Mouse (Mus musculus) liver, embryonic 11.5 days (tissue): ENCODE data around the gene P4ha2. TPM values are rescaled to one million over a fixed set of nuclear protein-coding genes. Genes with fewer than 3 reads are reported as not detected.

Source experiments
- ATAC-seq: fragments of 200-750 bp; cut with Nextera tagmentation; replicated peaks from 2 replicates; pipeline ENCODE4 v1.8.0; 2017; ENCODE audit warnings: moderate number of reproducible peaks, mild to moderate bottlenecking, moderate TSS enrichment, moderate library complexity; ENCODE audit not compliant: low FRiP score
- DNase-seq: peaks from one replicate; pipeline ENCODE4 v3.0.0-alpha.2; 2017; ENCODE audit warnings: low spot score
- H3K27ac ChIP-seq: fragments of 300-500 bp; sonication (generic); 2 replicates; pipeline ENCODE4 v1.5.1; 2014; ENCODE audit warnings: mild to moderate bottlenecking, low read depth, low read length, control low read depth
- H3K27me3 ChIP-seq: fragments of 300-500 bp; sonication (generic); replicated peaks from 2 replicates; pipeline ENCODE4 v1.6.1; 2014; ENCODE audit warnings: low read length, mixed read lengths; ENCODE audit not compliant: control insufficient read depth, insufficient read depth
- H3K36me3 ChIP-seq: fragments of 300-500 bp; sonication (generic); 2 replicates; pipeline ENCODE4 v1.6.1; 2014; ENCODE audit warnings: mild to moderate bottlenecking, low read length, moderate library complexity, mixed read lengths; ENCODE audit not compliant: control insufficient read depth, insufficient read depth
- H3K4me1 ChIP-seq: fragments of 300-500 bp; sonication (generic); replicated peaks from 2 replicates; pipeline ENCODE4 v1.6.1; 2014; ENCODE audit warnings: low read length, mixed read lengths; ENCODE audit not compliant: control insufficient read depth, insufficient read depth
- H3K4me2 ChIP-seq: fragments of 300-500 bp; sonication (generic); 2 replicates; pipeline ENCODE4 v1.6.1; 2014; ENCODE audit warnings: mild to moderate bottlenecking, control low read depth, moderate library complexity
- H3K4me3 ChIP-seq: fragments of 300-500 bp; sonication (generic); 2 replicates; pipeline ENCODE4 v1.5.1; 2014; ENCODE audit warnings: low read depth, low read length, control low read depth
- H3K9ac ChIP-seq: fragments of 300-500 bp; sonication (generic); 2 replicates; pipeline ENCODE4 v1.6.1; 2014; ENCODE audit warnings: low read depth, low read length, control low read depth
- H3K9me3 ChIP-seq: fragments of 300-500 bp; sonication (generic); 2 replicates; pipeline ENCODE4 v1.6.1; 2016; ENCODE audit warnings: low read length, inconsistent platforms, mixed read lengths; ENCODE audit not compliant: control insufficient read depth
- whole genome bisulfite sequencing: fragments of 180-500 bp; shearing (Covaris S2); extraction: QIAGEN DNeasy Blood & Tissue Kit; methylation state at CpG from one replicate; pipeline ENCODE4 v1.1.7; 2014; 5-methylcytosine and 5-hydroxymethylcytosine counted together
- polyA plus RNA-seq: library from polyadenylated mRNA; unstranded; fragments of >200 nt; fragmentation: Nextera tagmentation; extraction: Ambion mirVana; gene quantifications from 2 replicates; pipeline ENCODE4 v1.2.1, GENCODE M21; 2014

P4ha2 gene
- polyA plus RNA-seq, 1 experiment from 2014 or later, result 25.7 TPM

- H3K4me3 ChIP-seq, result no peak overlapping the region
- H3K36me3 ChIP-seq, result no peaks in the 10 kb centered on the region
- peaks cover 4% of the 10 kb centered on the region; the same call in 1 of the 2 replicates for H3K4me1 ChIP-seq
- WGBS, result 70% methylated on average over 4 of the region's 4 CpGs
- no peak for DNase-seq
- no peaks in the 10 kb centered on the region for H3K9me3 ChIP-seq
- H3K4me2 ChIP-seq, result no peak overlapping the region
- no peak overlapping the region for H3K27ac ChIP-seq
- H3K9ac ChIP-seq, result no peak overlapping the region
- peaks cover 42% of the 10 kb centered on the region for H3K27me3 ChIP-seq
- no peak for ATAC-seq
Observed at GRCm38 (mm10) chr11:54065915-54066178, 34.0 kb upstream of the P4ha2 start.

- H3K27ac ChIP-seq, result no peak overlapping the region
- no peak overlapping the region for H3K4me3 ChIP-seq
- peaks cover 42% of the 10 kb centered on the region for H3K27me3 ChIP-seq
- peaks cover 4% of the 10 kb centered on the region; the same call in 1 of the 2 replicates for H3K4me1 ChIP-seq
- no peak for ATAC-seq
- 68% methylated on average over 5 of the region's 5 CpGs for WGBS
- DNase-seq, result no peak
- H3K9me3 ChIP-seq, result no peaks in the 10 kb centered on the region
- no peaks in the 10 kb centered on the region for H3K36me3 ChIP-seq
- H3K4me2 ChIP-seq, result no peak overlapping the region
- H3K9ac ChIP-seq, result no peak overlapping the region
Observed at GRCm38 (mm10) chr11:54066400-54066799, 33.5 kb upstream of the P4ha2 start.

DNA sequence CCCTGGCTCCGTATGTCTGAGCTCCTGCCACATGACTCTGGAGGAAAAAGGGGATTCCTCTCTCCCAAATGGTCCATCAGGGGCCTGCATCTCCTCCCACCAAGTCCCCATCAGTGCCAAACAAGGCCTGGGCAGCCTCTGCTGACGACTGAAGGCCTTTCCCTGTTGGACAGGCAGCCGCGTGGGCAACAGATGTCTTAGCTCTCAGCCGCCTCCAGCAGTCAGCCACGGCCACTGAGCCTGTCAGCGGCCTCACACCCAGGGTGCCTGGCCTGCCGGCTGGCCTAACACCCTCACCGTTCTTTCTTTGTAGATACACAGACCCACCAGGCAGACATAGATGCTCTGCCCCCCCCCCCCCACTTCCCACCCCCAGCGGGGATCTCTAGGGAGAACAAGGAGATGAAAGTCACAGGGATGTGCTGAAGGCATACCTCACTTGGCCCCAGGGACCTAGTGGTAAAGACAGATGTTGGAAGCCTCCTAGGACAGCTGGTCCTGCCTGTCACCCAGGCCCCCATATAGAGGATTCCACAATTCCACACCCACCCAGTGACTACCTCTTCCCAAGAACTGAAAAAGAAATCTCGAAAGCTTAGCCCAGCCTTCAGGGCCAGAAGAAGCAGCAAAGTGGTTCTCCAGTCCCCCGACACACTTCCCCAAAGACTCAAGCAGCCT, 32.4 kb upstream of the P4ha2 start:
- no peak overlapping the region for H3K27ac ChIP-seq
- no peaks in the 10 kb centered on the region for H3K36me3 ChIP-seq
- H3K4me2 ChIP-seq, result peak overlapping the region; percentile 77
- no peaks in the 10 kb centered on the region for H3K9me3 ChIP-seq
- ATAC-seq (no peak), DNase-seq (no peak)
- WGBS, result 36% methylated on average over 12 of the region's 12 CpGs
- peaks cover 4% of the 10 kb centered on the region; the same call in 1 of the 2 replicates for H3K4me1 ChIP-seq
- H3K9ac ChIP-seq, result no peak overlapping the region
- H3K27me3 ChIP-seq, result peaks cover 45% of the 10 kb centered on the region
- no peak overlapping the region for H3K4me3 ChIP-seq

- DNase-seq (no peak), ATAC-seq (no peak)
- Histone ChIP-seq H3K36me3 (no peaks in the 10 kb centered on the region), H3K27ac (no peak overlapping the region), H3K4me2 (peak overlapping the region; percentile 77), H3K27me3 (peaks cover 51% of the 10 kb centered on the region), H3K4me1 (peaks cover 4% of the 10 kb centered on the region; the same call in 1 of the 2 replicates), H3K9me3 (no peaks in the 10 kb centered on the region), H3K9ac (no peak overlapping the region), H3K4me3 (peak overlapping the region; percentile 51)
- 20% methylated on average over 4 of the region's 4 CpGs for WGBS
Observed at GRCm38 (mm10) chr11:54067996-54068519, 31.8 kb upstream of the P4ha2 start.

DNA sequence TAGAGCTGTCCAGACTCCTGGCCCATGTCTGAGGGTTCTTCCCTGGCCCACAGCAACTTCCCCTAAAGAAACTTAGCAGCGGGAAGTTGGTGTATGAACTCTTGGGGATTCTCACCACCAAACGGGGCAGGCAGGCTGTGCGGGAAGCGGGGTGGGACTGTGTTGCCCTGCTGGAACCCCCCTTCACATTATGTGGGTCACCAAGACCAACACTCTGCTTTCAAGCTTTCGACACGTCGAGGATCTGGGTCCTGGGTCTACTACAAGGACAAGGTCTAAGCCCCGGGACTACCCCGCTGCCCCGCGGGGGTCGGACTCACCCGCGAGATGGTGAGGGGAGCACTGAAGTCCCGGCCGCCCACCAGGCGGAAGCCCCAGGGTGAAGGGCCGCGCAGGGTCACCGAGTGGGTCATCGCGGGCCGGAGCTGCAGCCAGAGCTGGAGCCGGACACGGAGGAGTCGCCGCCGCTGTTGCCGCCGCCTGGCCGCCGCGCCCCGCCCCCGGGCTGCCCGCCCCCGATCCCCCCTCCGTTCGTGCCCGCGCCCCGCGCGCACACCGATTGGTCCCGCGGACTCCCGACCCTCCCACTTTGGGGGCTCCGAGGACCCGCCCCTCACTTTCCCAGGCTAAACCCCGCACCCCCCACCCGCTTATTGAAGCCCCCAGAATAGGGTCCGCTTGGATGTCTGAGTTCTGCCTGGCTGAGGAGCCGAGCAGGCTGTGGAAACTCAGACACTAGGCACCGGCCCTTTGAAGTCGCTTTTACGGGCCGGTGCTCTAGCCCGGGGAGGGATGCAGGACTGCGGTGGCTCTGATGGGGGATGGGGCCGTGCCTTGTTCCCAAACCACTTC, 31.1 kb upstream of the P4ha2 start, which contains the start of gene Pdlim4:
Gene Pdlim4 (minus strand): TSS at position 495 of the 852 bp plus-strand sequence.
- Histone ChIP-seq H3K27ac (no peak within 1 kb of the TSS; the same call in 1 of the 2 replicates), H3K27me3 (peaks cover 54% of the 10 kb centered on the region), H3K36me3 (no peaks in the 10 kb centered on the region), H3K4me1 (peaks cover 4% of the 10 kb centered on the region; the same call in 1 of the 2 replicates), H3K4me3 (peak within 1 kb of the TSS; percentile 51), H3K4me2 (peak within 1 kb of the TSS; percentile 77), H3K9me3 (no peaks in the 10 kb centered on the region), H3K9ac (peak within 1 kb of the TSS; percentile 39; the same call in 1 of the 2 replicates)
- no peak; the same call in 1 of the 2 replicates for ATAC-seq
- peak; percentile 51 for DNase-seq
- 3% methylated on average over 33 of the region's 61 CpGs for WGBS

DNA sequence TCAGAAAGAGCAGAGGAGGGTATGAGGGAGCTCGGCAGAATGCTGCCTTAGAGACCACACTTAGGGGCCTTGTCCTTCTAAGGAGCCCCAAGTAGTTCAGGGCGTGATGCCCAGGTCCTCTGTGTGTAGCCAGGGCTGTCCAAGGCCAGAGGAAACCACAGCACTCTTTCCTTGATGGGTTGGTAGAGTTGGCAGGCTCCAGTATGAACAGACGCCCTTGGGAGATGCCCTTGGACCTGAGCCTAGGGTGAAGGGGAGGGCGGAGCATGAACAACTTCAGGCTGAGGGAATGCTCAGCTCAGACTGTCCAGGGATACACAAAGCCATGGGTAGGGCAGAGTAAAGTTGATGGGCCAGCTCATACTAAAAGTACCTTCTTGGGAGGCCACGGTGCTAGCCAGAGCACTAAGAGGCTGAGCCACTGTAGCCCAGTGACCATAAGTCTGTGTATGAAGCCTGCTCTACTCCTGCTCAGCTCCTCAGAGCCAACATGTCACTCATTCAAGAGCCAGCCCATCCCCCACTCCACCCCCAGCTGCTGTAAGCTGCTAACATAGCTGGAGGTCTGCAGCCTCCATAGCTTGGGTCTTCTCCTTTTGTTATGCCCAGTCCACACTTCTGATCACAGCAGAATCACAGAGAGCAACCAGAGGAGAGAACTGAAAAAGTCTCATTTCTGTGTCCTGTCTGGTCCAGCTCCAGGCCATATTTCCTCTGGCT, 28.0 kb upstream of the P4ha2 start:
- Histone ChIP-seq H3K9me3 (no peaks in the 10 kb centered on the region), H3K4me1 (no peaks in the 10 kb centered on the region), H3K27me3 (peaks cover 49% of the 10 kb centered on the region), H3K4me3 (no peak overlapping the region), H3K36me3 (no peaks in the 10 kb centered on the region), H3K27ac (no peak overlapping the region), H3K9ac (no peak overlapping the region), H3K4me2 (no peak overlapping the region)
- ATAC-seq (no peak), DNase-seq (no peak)
- 74% methylated on average over 5 of the region's 5 CpGs for whole genome bisulfite sequencing

GRCm38 (mm10) chr11:54073291-54073690, 26.6 kb upstream of the P4ha2 start:
- Histone ChIP-seq H3K4me3 (no peak overlapping the region), H3K4me2 (no peak overlapping the region), H3K27ac (no peak overlapping the region), H3K36me3 (no peaks in the 10 kb centered on the region), H3K9me3 (no peaks in the 10 kb centered on the region), H3K4me1 (no peaks in the 10 kb centered on the region), H3K27me3 (peaks cover 34% of the 10 kb centered on the region), H3K9ac (no peak overlapping the region)
- WGBS, result 45% methylated on average over 4 of the region's 4 CpGs
- ATAC-seq, result no peak
- no peak for DNase-seq

GRCm38 (mm10) chr11:54075353-54075752, 24.5 kb upstream of the P4ha2 start:
- H3K36me3 ChIP-seq, result no peaks in the 10 kb centered on the region
- H3K4me2 ChIP-seq, result no peak overlapping the region
- H3K27me3 ChIP-seq, result peaks cover 14% of the 10 kb centered on the region
- H3K4me3 ChIP-seq, result no peak overlapping the region
- no peak overlapping the region for H3K27ac ChIP-seq
- WGBS, result 79% methylated on average over 6 of the region's 6 CpGs
- DNase-seq (no peak), ATAC-seq (no peak)
- no peaks in the 10 kb centered on the region for H3K4me1 ChIP-seq
- no peaks in the 10 kb centered on the region for H3K9me3 ChIP-seq
- no peak overlapping the region for H3K9ac ChIP-seq
